Mouse (Mus musculus) adrenal gland, postnatal 4 days (tissue): Measurements from ENCODE around the gene Hexb. TPM values are rescaled to one million over a fixed set of nuclear protein-coding genes. Genes with fewer than 3 reads are reported as not detected.

Experiments
- DNase-seq, 2 experiments: peaks; one replicate each; pipeline ENCODE4 v3.0.0; 2021 to 2022; ENCODE audit warnings: low spot score in 2 of 2, mixed read lengths in 2 of 2
- total RNA-seq, 2 experiments: library from RNA; stranded (reverse); gene quantifications; 2 replicates each; pipeline ENCODE4 v1.2.3; 2021

The Hexb gene
- total RNA-seq, 2 experiments from 2014 or later, result 30.8 to 38.7 TPM

- no peak for DNase-seq
Observed at GRCm38 (mm10) chr13:97225130-97225529, 27.0 kb upstream of the Hexb start.

- DNase-seq, result no peak
Observed at GRCm38 (mm10) chr13:97224341-97224982, 26.3 kb upstream of the Hexb start.

GRCm38 (mm10) chr13:97223856-97224255 is 25.7 kb upstream of the Hexb start:
- DNase-seq, result no peak

GRCm38 (mm10) chr13:97220022-97220421 is 21.9 kb upstream of the Hexb start:
- DNase-seq, result no peak

- DNase-seq, result no peak
Observed at GRCm38 (mm10) chr13:97216196-97216595, 18.0 kb upstream of the Hexb start.

GRCm38 (mm10) chr13:97215563-97215962 is 17.4 kb upstream of the Hexb start:
- DNase-seq, result no peak

- DNase-seq, result no peak
Observed at GRCm38 (mm10) chr13:97214583-97215268, 16.6 kb upstream of the Hexb start.

GRCm38 (mm10) chr13:97208500-97209010 is 10.4 kb upstream of the Hexb start:
- DNase-seq, result no peak

GRCm38 (mm10) chr13:97208112-97208478 is 9.9 kb upstream of the Hexb start:
- no peak for DNase-seq

GRCm38 (mm10) chr13:97207472-97208111 is 9.4 kb upstream of the Hexb start:
- DNase-seq, result no peak

- DNase-seq, result no peak
Observed at GRCm38 (mm10) chr13:97206046-97206445, 7.9 kb upstream of the Hexb start.

GRCm38 (mm10) chr13:97205052-97205701 is 7.0 kb upstream of the Hexb start:
- DNase-seq, result peak; percentile 55 to 65

GRCm38 (mm10) chr13:97201896-97202295 is 3.7 kb upstream of the Hexb start:
- no peak for DNase-seq

- DNase-seq, result no peak
Observed at GRCm38 (mm10) chr13:97201076-97201475, 2.9 kb upstream of the Hexb start.

GRCm38 (mm10) chr13:97199123-97199522 is 966 bp upstream of the Hexb start:
- no peak for DNase-seq

GRCm38 (mm10) chr13:97196925-97197218 is 1.3 kb downstream of the Hexb start:
- DNase-seq, result no peak

- DNase-seq, result no peak
Observed at GRCm38 (mm10) chr13:97196186-97196924, 1.8 kb downstream of the Hexb start.

- DNase-seq, result no peak
Observed at GRCm38 (mm10) chr13:97193420-97193819, 4.7 kb downstream of the Hexb start.

- DNase-seq, result no peak
Observed at GRCm38 (mm10) chr13:97192649-97193048, 5.5 kb downstream of the Hexb start.

- no peak for DNase-seq
Observed at GRCm38 (mm10) chr13:97187693-97188092, 10.5 kb downstream of the Hexb start.

GRCm38 (mm10) chr13:97186346-97186745 is 11.8 kb downstream of the Hexb start:
- DNase-seq, result no peak
